Mouse (Mus musculus) Muller cell, postnatal 12 days (primary cell): ENCODE measurements around the gene Snrpc.

Source experiments
- DNase-seq: peaks from one replicate; pipeline ENCODE4 v3.0.0-alpha.2; 2015; ENCODE audit errors: inconsistent ontology term

The Snrpc gene

DNA sequence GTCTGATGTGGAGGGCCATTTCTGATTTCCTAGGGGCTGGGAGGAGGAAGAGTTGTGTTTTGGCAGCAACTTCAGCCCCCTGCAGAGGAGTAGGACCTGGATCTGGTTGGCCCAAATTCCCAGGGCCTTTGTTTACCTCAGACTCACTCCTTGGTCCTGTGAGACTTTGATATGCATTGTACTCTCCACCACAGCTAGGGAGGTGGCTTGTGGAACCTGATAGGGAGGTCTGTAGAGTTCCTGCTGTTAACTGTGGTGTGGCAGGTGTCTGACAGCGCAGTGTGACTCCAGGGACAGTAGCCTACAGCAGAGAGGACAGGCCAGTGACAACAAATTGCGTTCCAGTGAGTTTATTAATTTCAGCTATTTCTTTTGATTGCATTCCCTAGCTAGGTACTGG lies 21.2 kb downstream of the Snrpc start:
- DNase-seq = peak; percentile 73

DNA sequence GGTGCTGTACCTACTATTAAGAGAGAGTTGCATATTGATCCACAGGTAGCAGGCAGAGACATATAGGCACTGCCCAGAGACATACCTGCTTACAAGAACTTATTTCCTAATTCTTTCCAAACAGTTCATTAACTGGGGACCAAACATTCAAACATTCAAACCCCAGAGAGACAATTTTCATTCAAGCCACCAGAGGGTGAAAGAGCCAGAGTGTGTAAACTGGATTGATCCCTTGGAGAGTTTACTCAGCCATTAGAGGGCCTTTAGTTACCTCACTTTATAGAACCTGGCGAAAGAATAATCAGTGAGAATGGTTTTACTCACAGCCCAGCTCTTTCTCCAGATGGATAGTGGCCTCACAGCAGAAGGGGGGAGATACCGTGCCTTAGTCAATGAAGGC lies 27.5 kb downstream of the Snrpc start:
- DNase-seq = no peak

DNA sequence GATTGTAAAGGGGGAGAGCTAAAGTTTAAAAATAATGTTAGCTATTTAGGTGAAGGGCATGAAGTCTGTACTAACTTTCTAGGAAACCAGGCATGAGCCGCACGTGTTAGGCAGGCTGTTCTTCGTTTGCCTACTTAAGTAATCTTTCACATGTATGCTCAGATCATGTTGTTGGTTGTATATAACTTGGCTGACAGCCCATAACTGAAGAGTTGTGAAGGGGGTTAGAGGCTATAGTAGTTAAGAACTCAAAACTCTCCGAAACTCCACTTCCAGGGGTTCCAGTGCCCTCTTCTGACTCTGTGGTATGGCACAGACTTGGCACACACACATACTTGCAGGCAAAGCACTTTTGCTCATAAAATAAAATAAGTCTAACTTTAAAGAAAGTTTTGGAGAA lies 28.8 kb downstream of the Snrpc start:
- no peak for DNase-seq

- DNase-seq = no peak
Measured at GRCm38 (mm10) chr17:27871851-27872250, 33.9 kb downstream of the Snrpc start.

DNA sequence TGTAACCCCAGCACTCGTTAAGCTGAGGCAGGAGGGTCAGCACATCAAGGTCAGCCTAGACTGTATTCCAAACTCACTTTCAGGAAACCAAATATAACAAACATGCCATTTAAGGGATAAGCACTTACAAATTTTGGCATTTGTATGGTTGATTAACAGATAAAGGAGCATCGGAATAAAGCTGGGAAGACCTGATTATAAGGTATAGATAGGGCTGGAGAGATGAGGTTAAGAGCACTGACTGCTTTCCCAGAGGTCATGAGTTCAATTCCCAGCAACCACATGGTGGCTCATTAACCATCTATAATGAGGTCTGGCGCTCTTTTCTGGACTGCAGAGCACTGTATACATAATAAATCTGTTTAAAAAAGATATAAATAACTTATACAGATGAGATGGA lies 35.6 kb downstream of the Snrpc start:
- peak; percentile 14 for DNase-seq

DNA sequence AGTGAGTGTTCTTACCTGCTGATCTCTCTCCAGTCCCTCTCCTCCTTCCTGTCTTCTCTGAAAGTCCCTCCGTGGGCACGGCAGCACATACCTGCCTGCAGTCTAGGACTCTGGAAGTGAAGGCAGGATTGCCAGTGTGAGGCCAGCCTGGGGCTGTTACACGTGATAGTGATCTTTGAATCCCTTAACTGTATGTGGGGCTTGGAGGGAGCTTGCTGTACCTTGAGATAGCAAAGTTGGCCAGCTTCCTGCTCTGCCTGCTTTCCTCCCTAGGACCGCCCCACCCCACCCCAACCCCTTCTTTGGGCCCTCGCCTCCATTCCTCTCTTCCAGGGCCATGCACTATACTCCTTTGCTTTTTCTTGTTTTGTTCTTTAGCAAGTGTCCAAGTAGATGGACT lies 36.6 kb downstream of the Snrpc start:
- DNase-seq = no peak

GRCm38 (mm10) chr17:27881518-27881917 lies 43.6 kb downstream of the Snrpc start:
- DNase-seq = peak; percentile 13

DNA sequence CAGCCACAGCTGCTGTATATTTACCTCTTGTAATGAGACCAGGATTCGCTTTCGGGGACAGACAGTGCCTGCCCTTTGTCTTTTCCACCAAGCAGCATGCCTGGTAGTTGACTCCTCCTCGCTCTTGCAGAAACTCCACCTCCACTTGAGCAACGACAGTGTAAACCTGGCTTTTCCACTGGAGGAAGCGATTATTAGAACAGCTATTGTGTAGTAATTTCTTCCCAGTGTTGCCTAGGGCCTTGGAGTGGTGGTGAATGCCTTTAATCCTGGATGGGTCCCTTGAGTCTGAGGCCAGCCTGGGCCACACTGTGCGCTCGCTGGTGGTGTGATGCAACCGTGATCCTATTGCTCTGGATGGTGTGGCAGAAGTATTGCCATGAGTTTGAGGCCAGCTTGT lies 45.2 kb downstream of the Snrpc start:
- DNase-seq = no peak

DNA sequence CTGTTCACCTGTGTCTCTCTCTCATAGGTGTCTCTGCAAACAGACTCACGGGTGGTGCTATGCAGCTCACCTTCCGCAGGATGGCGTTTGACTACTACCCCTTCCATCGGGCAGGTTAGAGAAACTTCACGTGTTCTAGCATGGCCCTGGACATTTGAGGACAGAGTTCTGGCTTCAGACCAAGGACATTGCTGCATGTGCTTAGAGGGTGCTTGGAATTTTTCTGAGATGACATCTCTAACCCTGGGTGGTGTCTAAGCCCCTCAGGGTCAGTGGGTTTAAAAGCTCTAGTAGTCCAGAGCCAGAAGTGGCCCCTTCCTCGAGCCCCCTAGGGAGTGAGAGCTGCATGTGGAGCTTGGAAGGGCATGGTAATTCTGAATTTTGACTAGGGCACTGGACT lies 46.0 kb downstream of the Snrpc start:
- DNase-seq = no peak

- DNase-seq = no peak
Measured at GRCm38 (mm10) chr17:27886499-27887210, 48.7 kb downstream of the Snrpc start.
